Mouse (Mus musculus): ENCODE measurements around the gene Apod. TPM values are rescaled to one million over a fixed set of nuclear protein-coding genes. Genes with fewer than 3 reads are reported as not detected.

Gene Apod
- polyA plus RNA-seq (2015; fragmentation: Nextera tagmentation; extraction: Ambion mirVana), result 0.55 and 0.64 TPM in 2 replicates

DNA sequence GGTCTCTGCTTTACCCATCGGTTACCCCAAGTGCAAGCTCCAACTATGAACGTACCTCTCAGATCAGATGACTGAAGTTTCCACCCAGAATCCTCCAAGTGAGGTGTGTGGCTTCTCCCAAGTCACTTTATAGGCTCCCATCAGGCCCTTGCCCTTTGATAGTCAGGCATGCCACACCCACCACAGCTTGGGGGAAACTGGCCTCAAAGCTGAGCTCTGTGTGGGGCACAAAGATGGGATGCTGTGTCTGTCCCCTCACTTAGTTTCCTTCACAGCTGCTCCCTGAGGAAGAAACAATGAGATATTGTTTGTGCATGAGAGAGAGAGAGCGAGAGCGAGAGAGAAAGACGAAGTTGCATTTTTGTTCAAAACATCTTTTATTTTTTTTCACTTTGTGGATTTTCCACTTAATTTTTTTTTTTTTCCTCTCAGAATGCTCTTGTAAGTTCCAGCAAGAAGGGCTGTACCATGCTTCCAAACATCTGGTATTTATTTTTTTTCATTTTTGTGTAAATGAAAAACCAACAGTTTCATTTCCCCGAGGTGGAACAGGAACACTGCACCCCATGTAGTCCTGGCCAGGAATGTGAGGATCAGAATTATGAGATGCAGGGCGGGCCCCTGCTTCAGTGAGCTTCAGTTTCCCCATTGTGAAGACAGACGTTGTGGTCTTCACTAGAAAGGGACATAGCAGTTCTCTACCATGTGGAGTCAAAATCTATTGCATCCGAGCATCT lies at the start of gene Apod:
Gene Apod, minus strand, starts transcription at position 312 of the 737 bp plus-strand sequence.
- no peaks in the 10 kb centered on the region for H3K27me3 ChIP-seq (ENCODE audit: control insufficient read depth, insufficient read depth, low read length)
- no peak within 1 kb of the TSS for H3K9ac ChIP-seq (ENCODE audit: low read length)
- WGBS, result 67% methylated on average over 9 of the region's 9 CpGs
- no peaks in the 10 kb centered on the region for H3K36me3 ChIP-seq (ENCODE audit: control insufficient read depth, insufficient read depth)
- no peak within 1 kb of the TSS for H3K27ac ChIP-seq (ENCODE audit: low read length)
- no peaks in the 10 kb centered on the region for H3K4me1 ChIP-seq (ENCODE audit: control insufficient read depth, insufficient read depth, low read length)
- H3K4me2 ChIP-seq (ENCODE audit: low read depth, low read length), result no peak within 1 kb of the TSS
- H3K4me3 ChIP-seq (ENCODE audit: low read length), result no peak within 1 kb of the TSS
- H3K9me3 ChIP-seq (replicated peaks; ENCODE audit: control insufficient read depth, low read length), result no peaks in the 10 kb centered on the region
- no peak for ATAC-seq (replicated peaks; ENCODE audit: extremely low read depth, insufficient read depth, low FRiP score)

- Histone ChIP-seq H3K27me3 (ENCODE audit: control insufficient read depth, insufficient read depth, low read length) (no peaks in the 10 kb centered on the region), H3K4me2 (ENCODE audit: low read depth, low read length) (no peak overlapping the region), H3K4me3 (ENCODE audit: low read length) (no peak overlapping the region), H3K4me1 (ENCODE audit: control insufficient read depth, insufficient read depth, low read length) (peaks cover 3% of the 10 kb centered on the region), H3K9ac (ENCODE audit: low read length) (no peak overlapping the region), H3K27ac (ENCODE audit: low read length) (no peak overlapping the region), H3K36me3 (ENCODE audit: control insufficient read depth, insufficient read depth) (no peaks in the 10 kb centered on the region), H3K9me3 (replicated peaks; ENCODE audit: control insufficient read depth, low read length) (no peaks in the 10 kb centered on the region)
- no peak for ATAC-seq (replicated peaks; ENCODE audit: extremely low read depth, insufficient read depth, low FRiP score)
- WGBS, result 58% methylated on average over 11 of the region's 11 CpGs
These were observed 49.3 kb upstream of the Apod start for GRCm38 (mm10) chr16:31363685-31364436.

DNA sequence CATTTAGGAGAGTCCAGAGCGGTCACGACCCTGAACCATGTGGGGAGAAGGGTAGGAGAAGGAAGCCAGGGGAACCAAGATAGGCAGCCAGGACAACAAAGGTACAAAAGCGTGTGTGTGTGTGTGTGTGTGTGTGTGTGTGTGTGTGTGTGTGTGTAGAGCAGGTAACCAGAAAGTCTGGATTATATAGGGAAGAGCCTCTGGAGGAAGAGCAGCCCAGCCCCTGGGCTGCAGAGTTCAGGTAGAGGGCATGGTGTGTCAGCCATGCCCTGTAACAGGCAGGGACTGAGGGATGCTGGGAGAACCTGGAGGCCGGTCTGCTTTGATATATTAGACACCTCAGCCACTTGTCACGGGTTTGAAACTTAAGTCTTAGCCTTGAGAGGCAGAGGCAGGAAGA lies 44.9 kb upstream of the Apod start:
- no peak overlapping the region for H3K4me2 ChIP-seq (ENCODE audit: low read depth, low read length)
- no peak for ATAC-seq (replicated peaks; ENCODE audit: extremely low read depth, insufficient read depth, low FRiP score)
- no peaks in the 10 kb centered on the region for H3K9me3 ChIP-seq (replicated peaks; ENCODE audit: control insufficient read depth, low read length)
- H3K36me3 ChIP-seq (ENCODE audit: control insufficient read depth, insufficient read depth), result no peaks in the 10 kb centered on the region
- H3K4me3 ChIP-seq (ENCODE audit: low read length), result no peak overlapping the region
- H3K4me1 ChIP-seq (ENCODE audit: control insufficient read depth, insufficient read depth, low read length), result peaks cover 7% of the 10 kb centered on the region
- H3K27me3 ChIP-seq (ENCODE audit: control insufficient read depth, insufficient read depth, low read length), result no peaks in the 10 kb centered on the region
- no peak overlapping the region for H3K27ac ChIP-seq (ENCODE audit: low read length)
- H3K9ac ChIP-seq (ENCODE audit: low read length), result no peak overlapping the region
- 56% methylated on average over 5 of the region's 5 CpGs for WGBS

- H3K27ac ChIP-seq (ENCODE audit: low read length), result no peak overlapping the region
- H3K27me3 ChIP-seq (ENCODE audit: control insufficient read depth, insufficient read depth, low read length), result no peaks in the 10 kb centered on the region
- H3K36me3 ChIP-seq (ENCODE audit: control insufficient read depth, insufficient read depth), result no peaks in the 10 kb centered on the region
- WGBS, result 28% methylated on average over 9 of the region's 9 CpGs
- H3K9me3 ChIP-seq (replicated peaks; ENCODE audit: control insufficient read depth, low read length), result no peaks in the 10 kb centered on the region
- H3K4me3 ChIP-seq (ENCODE audit: low read length), result no peak overlapping the region
- peak overlapping the region; percentile 29; the same call in 1 of the 2 replicates for H3K9ac ChIP-seq (ENCODE audit: low read length)
- no peak for ATAC-seq (replicated peaks; ENCODE audit: extremely low read depth, insufficient read depth, low FRiP score)
- H3K4me2 ChIP-seq (ENCODE audit: low read depth, low read length), result peak overlapping the region; percentile 41
- H3K4me1 ChIP-seq (ENCODE audit: control insufficient read depth, insufficient read depth, low read length), result peaks cover 7% of the 10 kb centered on the region
These were observed 44.4 kb upstream of the Apod start for GRCm38 (mm10) chr16:31358991-31359390.

DNA sequence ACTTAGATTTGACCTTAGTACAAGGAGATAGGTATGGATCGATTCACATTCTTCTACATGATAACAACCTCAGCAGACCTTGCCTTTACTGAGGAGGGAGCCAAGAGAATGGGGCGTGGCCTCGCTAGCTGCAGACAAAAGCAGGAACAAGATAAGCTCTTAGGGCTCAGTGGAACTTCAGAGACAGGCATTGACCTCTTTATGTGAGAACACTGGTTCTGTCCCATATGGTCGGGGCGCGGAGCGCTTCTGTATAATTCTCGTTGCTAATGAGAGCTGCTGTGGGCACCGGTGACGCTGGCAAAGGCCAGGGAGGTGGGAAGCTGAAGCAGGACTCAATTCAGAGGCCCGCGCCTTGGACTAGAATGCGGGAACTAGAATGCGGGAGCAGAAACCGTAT lies 44.0 kb upstream of the Apod start:
- Histone ChIP-seq H3K4me3 (ENCODE audit: low read length) (no peak overlapping the region), H3K9me3 (replicated peaks; ENCODE audit: control insufficient read depth, low read length) (no peaks in the 10 kb centered on the region), H3K36me3 (ENCODE audit: control insufficient read depth, insufficient read depth) (no peaks in the 10 kb centered on the region), H3K27ac (ENCODE audit: low read length) (no peak overlapping the region), H3K27me3 (ENCODE audit: control insufficient read depth, insufficient read depth, low read length) (no peaks in the 10 kb centered on the region), H3K4me2 (ENCODE audit: low read depth, low read length) (peak overlapping the region; percentile 41), H3K4me1 (ENCODE audit: control insufficient read depth, insufficient read depth, low read length) (peaks cover 7% of the 10 kb centered on the region), H3K9ac (ENCODE audit: low read length) (peak overlapping the region; percentile 29; the same call in 1 of the 2 replicates)
- ATAC-seq (replicated peaks; ENCODE audit: extremely low read depth, insufficient read depth, low FRiP score), result no peak
- WGBS, result 31% methylated on average over 15 of the region's 15 CpGs

DNA sequence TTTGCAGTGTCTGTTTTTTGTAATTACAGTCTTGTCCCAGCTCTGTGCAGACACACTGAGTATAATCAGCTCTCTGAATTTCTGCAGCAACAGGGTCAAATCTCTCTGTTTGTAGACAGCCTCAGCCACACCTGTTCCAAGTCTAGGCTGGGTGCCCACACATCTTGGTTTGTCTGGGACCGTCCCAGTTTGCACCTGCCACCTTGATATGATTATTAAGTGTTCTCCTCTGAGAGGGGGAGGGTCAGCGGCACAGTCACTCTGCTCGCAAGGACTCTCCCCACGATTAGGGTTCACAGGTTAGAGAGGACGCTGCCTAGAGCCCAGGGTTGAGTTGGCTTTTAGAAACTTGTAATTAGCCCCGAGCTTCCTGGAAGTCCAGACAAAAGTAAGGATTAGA lies 41.3 kb upstream of the Apod start:
- no peak for ATAC-seq (replicated peaks; ENCODE audit: extremely low read depth, insufficient read depth, low FRiP score)
- Histone ChIP-seq H3K4me3 (ENCODE audit: low read length) (no peak overlapping the region), H3K9me3 (replicated peaks; ENCODE audit: control insufficient read depth, low read length) (no peaks in the 10 kb centered on the region), H3K27ac (ENCODE audit: low read length) (no peak overlapping the region), H3K36me3 (ENCODE audit: control insufficient read depth, insufficient read depth) (no peaks in the 10 kb centered on the region), H3K9ac (ENCODE audit: low read length) (no peak overlapping the region), H3K4me1 (ENCODE audit: control insufficient read depth, insufficient read depth, low read length) (peaks cover 7% of the 10 kb centered on the region), H3K4me2 (ENCODE audit: low read depth, low read length) (no peak overlapping the region), H3K27me3 (ENCODE audit: control insufficient read depth, insufficient read depth, low read length) (no peaks in the 10 kb centered on the region)
- WGBS, result 68% methylated on average over 6 of the region's 6 CpGs

DNA sequence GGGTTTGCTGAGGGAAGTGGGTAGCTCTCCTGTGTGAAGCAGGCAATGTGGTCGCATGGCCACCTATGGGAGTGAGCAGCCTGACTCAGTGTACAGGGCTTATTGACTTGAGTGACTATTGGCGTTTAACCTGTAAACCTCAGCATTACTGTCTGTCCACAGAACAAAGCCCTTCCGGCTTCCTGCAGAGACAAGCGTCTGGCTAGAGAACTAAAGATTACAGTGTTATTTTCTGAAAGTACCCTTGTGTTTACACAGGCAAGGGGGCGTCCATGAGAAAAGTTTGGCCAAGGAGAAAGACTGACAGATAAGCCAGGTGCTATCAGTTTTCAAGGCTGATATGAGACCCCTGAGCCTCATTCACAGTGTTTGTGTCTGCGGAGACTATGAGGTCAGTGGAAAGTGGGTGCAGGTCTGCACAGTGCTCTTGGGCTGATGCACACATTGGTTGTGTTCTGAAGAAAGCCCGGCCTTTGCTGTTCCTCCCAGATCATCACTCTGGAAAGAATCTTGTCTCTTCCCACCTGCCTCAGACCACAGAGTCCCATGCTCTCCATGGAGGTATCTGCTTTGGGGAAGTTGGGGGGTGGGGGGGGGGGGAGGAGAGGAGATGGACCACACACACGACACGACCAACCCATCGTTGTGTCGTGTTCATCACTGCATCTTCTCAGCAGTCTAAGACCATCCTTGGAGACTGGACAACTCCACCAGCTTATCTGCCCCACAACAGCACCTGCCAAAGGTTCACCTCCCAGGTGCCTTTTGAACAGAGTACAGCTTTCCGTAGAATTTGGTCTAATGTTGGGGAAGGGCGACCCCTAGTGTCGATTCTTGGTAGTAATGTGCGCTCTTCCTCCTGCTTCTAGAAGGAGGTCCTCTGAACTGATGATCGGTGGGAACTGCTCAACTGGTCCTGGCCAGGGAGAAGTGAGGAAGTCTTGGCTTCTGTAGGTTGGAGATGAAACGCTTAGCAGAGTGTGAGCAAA lies 40.0 kb upstream of the Apod start:
- H3K4me1 ChIP-seq (ENCODE audit: control insufficient read depth, insufficient read depth, low read length), result peaks cover 7% of the 10 kb centered on the region
- peak; percentile 45; the same call in 1 of the 2 replicates for ATAC-seq (replicated peaks; ENCODE audit: extremely low read depth, insufficient read depth, low FRiP score)
- no peak overlapping the region for H3K9ac ChIP-seq (ENCODE audit: low read length)
- no peak overlapping the region for H3K27ac ChIP-seq (ENCODE audit: low read length)
- H3K4me2 ChIP-seq (ENCODE audit: low read depth, low read length), result peak overlapping the region; percentile 19; the same call in 1 of the 2 replicates
- no peak overlapping the region for H3K4me3 ChIP-seq (ENCODE audit: low read length)
- WGBS, result 14% methylated on average over 17 of the region's 17 CpGs
- H3K27me3 ChIP-seq (ENCODE audit: control insufficient read depth, insufficient read depth, low read length), result no peaks in the 10 kb centered on the region
- H3K9me3 ChIP-seq (replicated peaks; ENCODE audit: control insufficient read depth, low read length), result no peaks in the 10 kb centered on the region
- no peaks in the 10 kb centered on the region for H3K36me3 ChIP-seq (ENCODE audit: control insufficient read depth, insufficient read depth)

- Histone ChIP-seq H3K4me2 (ENCODE audit: low read depth, low read length) (no peak overlapping the region), H3K4me1 (ENCODE audit: control insufficient read depth, insufficient read depth, low read length) (no peaks in the 10 kb centered on the region), H3K4me3 (ENCODE audit: low read length) (no peak overlapping the region), H3K27ac (ENCODE audit: low read length) (no peak overlapping the region), H3K27me3 (ENCODE audit: control insufficient read depth, insufficient read depth, low read length) (no peaks in the 10 kb centered on the region), H3K9me3 (replicated peaks; ENCODE audit: control insufficient read depth, low read length) (no peaks in the 10 kb centered on the region), H3K36me3 (ENCODE audit: control insufficient read depth, insufficient read depth) (no peaks in the 10 kb centered on the region), H3K9ac (ENCODE audit: low read length) (no peak overlapping the region)
- ATAC-seq (replicated peaks; ENCODE audit: extremely low read depth, insufficient read depth, low FRiP score), result no peak
- 66% methylated on average over 4 of the region's 4 CpGs for WGBS
These were observed 38.4 kb upstream of the Apod start for GRCm38 (mm10) chr16:31352996-31353395.
